Mouse (Mus musculus) adrenal gland, adult 18-20 months (tissue): ENCODE data around the gene Sms. TPM values are rescaled to one million over a fixed set of nuclear protein-coding genes. Genes with fewer than 3 reads are reported as not detected.
A peak's percentile ranks its signal among the peaks of the same experiment; 100 is the strongest.

Source experiments
- DNase-seq, 2 experiments: peaks; one replicate each; pipeline ENCODE4 v3.0.0; 2021 to 2022; ENCODE audit warnings: low spot score in 2 of 2
- long read RNA-seq, 2 experiments: library from polyadenylated mRNA; stranded (forward); transcript quantifications; one replicate each; pipeline ENCODE4 v2.0.0; 2021
- total RNA-seq, 2 experiments: library from RNA; stranded (reverse); gene quantifications; 1 replicate in 1 of 2; 2 replicates in 1 of 2; pipeline ENCODE4 v1.2.3; 2021

Sms gene
- total RNA-seq: 10 to 100 TPM; 10.6 to 17.1 TPM
- long read RNA-seq, experiment 1, partial matches to known transcripts: 1 of 5 reads
- long read RNA-seq, experiment 1, other reads (novel, unspliced or antisense): 1 of 5 reads
- long read RNA-seq, experiment 2, transcript Sms-201 (11 exons, 3,717 nt): major isoform, 14 of 21 reads
- long read RNA-seq, experiment 2, partial matches to known transcripts: 6 of 21 reads
- long read RNA-seq, experiment 2, other reads (novel, unspliced or antisense): 1 of 21 reads

DNA sequence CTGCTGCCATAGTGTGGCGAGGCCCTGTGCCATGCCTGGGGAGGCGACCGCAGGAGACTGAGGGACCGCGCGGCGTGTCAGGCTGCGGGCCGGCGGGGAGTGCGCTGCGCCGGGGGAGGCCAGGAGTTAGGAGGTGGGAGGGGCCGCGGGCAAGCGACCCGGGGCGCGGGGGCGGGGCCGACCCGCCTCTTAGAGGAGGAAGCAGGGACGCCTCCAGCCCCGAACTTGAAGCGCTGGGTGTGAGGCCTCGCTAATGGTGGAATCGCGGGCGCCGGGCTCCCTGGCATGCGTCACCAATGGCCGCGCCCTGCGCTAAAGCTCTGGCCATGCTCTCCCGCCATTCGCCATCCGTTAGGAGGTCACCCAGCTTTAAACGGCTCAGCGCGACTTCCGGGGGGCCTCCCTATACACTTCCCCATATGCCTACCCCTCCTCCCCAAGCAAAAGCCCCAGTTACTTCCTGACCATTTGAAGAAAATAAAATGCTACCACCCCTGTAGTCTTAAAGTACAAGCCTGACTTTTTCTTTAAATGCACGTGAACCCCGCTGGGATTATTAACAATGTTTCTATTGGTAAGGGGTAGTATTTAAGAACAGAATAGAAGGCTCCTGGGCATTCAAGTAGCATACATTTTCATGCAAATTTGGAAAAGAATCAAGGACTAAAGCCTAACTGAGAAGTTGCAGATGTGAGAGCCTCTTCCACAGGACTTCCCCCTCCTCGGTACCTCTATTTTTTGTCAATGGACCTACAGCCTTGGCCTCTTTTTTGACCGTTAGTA, at the start of gene Sms:
Gene Sms (minus strand): TSS at position 344 of the 783 bp plus-strand sequence.
- peak; percentile 60 to 61 for DNase-seq

DNA sequence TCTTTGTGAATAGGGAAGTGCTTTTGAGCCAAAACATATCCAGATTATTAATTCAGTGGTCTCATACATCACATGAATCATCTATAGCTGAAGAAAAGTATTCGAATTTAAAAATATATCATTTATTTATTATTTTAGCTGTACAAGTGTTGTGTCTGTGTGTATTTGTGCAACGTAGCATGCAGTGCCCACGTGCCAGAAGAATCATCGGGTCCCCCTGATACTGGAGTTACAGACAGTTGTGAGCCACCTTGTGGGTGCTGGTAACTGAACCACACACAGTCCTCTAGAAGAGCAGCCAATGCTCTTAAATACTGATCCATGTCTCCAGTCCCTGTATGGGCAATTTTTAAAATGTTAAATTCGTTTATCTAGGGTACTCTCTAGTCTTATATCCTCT, 14.3 kb upstream of the Sms start:
- DNase-seq: no peak

DNA sequence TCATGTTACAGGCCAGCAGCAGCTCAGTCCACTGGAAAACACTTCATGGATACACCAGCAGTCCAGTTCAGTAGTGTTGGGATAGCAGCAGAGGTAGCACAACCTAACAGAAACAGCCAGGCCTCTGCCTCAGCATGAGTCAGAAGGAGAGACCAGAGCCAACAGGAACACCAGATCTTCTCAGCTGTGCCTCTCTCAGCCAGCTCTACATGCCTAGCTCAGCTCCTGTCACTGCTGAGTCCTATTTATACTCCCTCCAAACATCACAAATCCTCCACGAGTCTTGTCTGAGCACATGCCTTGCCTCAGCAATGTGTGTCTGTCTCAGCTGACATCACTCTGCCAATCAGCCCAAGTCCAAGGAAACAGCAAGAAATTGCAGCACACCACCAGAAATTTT, 12.4 kb upstream of the Sms start:
- no peak for DNase-seq

DNA sequence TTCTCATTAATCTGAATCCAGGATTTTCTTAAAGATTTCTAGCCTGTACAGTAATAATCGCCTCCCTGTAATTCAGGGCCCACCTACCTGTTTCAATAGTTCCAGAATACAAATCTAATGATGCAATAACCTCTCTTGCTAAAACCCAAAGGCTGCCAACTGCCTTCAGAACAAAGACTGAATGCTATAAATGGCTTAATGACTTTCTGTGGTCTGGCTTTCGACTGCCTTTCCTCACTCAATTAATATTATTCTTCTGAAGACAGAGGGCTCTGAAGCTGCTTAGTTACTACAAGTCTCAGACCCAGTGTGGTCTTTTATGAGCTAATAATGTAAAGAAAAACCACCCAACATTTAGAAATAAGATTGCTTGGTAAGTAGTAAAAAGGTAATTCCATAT, 9.8 kb upstream of the Sms start:
- DNase-seq: no peak

DNA sequence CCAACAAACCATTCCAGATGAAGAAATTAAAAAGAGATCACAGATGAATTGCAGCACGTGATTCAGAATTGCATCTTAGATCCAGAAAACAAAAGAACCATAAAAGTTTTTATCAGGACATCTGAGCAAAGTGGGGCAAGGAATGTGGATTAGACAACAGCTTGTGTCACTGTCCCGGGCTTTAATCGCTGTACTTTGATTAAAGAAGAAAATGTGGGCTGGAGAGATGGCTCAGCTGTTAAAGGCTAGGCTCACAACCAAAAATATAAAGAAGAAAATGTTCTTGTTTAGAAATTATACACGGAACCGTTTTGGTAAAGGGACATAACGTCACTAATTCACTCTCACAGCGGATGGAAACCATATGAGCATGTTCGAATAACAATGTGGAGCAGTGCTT, 7.9 kb upstream of the Sms start:
- DNase-seq: no peak

DNA sequence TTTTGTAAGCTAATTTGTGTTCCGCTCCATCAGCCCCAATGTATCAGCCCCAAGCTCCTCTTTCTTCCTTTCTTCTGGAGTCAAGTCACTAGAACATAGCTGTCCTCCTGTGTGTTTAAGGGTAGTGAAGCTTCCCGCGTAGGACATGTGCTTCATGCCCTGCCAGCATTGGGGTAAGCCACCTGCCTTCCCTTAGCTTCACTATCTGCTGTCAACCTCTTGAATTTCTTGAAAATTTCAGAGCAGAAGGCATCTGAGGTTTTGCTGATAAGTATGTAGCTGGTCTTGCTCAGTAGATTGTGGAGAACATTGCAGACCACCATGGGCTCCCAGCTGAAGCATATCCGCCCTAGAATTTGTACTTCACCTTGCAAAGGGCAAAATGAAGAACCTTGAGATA, 1.1 kb upstream of the Sms start:
- no peak for DNase-seq

DNA sequence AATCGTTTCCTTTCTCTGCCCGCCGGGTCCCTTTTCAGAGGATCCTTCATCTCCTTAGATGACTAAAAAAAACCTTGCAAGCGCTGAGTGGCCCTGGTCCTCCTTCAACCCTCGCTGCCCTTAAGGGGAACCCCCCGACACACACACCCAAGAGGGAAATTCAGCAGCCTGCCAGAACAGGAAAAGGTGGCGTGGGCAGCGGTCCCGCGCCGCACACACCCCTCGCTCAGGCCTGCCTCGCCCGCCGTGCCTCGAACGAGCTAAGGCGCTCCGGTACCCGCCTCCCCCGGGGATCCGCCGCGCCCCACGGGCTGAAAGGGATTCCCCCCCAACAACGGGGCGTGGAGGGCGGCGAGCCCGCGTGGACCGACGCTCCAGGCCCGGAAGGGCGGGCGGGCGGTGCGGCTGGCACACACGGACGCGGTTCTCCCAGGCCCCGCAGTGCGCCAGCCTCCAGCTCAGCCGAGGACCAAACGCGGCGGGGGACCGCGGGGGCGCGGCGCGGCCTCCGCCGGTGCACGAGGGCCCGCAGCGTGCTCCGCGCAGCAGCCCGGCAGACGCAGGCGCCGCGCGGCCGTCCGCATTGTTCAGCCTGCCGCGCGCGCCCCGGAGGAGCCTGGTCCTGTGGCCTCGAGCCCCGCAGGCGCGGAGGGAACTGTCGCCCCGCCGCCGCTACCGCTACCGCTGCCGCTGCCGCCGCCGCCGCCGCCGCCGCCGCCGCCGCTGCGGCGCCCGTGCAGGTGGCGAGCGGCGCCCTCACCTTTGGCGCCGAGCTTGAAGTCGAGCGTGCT, 747 bp downstream of the Sms start:
- DNase-seq: peak; percentile 21 to 27

DNA sequence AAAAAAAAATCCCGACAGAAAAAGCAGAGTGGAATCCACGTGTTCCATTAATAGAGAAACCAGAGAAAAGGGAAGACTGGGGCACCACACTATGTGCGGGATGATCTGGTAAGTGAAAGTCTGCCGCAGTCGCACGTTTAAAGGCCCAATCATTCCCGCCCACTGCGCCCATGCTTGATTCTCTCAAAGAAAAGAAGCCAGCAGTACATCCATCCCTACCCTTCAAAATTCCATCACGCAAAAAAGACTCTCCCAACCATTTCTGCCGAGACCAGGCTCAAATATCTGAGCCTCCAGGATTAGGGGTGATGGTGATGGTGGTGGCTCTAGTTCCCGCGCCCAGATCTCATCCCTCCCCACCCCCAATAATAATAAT, 1.3 kb downstream of the Sms start:
- DNase-seq: no peak

DNA sequence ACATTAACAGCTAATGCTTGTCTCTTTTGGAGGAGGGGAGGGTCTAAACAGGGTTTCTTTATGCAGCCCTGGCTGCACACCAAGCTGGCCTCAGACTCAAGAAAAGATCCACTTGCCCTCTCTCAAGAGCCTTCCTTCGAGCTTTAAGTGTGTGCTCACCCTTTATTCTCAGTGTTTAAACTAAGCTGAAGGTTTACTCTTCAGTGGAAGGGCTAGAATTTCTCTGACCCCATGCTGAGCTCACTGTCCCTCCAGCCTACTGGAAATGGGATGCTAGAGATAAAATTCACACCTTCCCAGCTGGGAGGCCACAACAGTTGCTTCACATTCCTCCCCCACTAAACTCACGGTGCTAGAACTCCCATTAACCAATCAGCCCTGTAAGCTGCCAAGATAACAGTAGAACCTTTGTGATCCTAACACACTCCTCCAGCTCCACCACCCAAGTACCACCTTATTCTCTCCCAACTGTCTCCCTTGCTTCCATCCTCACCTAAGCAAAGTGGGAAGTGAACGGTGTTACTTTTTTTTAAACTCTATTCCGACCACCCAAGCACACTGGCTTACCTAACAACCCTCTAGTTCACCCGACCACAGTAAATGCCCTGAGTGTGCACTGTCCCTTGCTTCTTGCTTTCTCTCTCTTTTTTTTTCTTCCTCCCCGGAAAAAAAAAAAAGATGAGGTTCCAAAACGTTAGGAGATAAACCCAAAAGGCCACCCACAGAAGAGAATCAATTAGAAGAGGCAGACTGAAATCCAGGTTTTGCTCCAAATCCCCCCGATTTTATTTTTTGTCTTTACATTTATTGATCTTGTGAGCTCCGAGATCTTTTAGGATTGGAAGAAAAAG, 2.0 kb downstream of the Sms start:
- DNase-seq: no peak

DNA sequence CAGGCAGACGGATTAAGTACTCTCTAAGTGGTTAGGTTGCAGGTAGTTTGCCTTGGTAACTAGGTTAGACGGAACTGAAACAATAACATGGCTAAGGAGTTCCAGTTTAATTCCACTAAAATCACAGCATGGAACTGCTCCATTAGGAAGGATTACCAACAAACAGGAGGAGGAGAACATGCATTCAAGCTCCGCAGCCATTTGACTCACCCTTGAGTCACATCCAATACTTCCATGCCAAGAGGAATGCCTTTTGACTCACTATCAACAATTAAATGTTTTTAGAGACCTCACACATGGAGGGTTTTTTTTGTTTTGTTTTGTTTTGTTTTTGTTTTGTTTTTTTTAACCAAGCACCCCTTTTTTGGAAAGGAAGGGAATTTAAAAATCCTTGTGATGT, 3.3 kb downstream of the Sms start:
- no peak for DNase-seq

DNA sequence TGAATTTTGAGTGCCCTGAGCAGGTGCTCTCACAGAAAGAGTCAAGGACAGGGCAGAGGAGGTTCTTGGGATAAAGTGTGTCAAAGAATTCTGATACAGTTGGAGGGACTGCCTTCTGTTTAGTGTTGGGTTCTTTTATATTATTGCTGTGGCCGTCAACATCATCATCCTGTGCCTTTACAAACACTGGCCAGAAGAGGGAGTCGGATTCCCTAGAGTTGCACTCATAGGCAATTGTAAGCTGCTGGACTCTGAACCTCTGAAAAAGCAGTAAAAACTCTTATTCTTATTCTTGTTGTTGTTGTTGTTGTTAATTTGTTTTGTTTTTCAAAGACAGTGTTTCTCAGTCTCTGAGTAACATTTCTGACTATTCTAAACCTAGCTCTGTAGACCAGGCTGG, 5.3 kb downstream of the Sms start:
- DNase-seq: no peak

DNA sequence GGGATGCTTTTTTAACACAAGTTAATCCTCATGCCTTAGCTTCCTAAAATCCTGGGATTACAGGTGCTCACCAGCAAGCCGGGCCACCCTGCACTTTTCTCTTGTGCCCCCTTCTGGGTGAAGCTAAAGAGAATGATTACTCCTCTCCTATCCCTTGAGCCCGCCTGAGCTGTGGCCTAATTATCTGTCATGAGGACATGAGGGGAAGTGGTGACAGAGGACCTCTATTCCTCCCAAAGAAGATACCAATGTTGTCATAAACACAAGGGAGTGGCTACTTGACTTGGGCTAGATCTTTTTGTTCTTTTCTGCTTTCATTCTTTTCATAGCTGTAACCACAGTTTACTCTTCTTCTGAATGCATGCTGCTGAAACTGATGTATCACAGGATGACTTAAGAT, 9.2 kb downstream of the Sms start:
- no peak for DNase-seq

DNA sequence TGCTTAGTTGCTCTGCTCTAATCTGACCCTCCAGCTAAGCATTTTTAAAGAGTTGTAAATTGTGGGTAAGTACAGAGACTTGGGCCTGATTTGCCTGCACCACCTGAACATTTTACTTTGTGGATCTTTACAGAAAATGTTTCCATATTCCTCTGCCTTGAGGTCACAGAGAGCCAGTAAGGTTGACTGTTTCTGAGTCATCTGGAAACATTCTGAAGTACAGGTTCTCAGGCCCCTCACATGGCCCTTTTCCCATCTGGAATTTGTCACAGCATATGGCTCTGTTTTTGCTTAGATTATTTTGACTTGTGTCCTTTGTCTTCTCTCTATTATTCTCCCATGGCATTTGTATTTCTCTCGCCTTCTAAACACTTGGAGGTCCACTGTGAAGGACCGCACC, 10.2 kb downstream of the Sms start:
- DNase-seq: no peak

DNA sequence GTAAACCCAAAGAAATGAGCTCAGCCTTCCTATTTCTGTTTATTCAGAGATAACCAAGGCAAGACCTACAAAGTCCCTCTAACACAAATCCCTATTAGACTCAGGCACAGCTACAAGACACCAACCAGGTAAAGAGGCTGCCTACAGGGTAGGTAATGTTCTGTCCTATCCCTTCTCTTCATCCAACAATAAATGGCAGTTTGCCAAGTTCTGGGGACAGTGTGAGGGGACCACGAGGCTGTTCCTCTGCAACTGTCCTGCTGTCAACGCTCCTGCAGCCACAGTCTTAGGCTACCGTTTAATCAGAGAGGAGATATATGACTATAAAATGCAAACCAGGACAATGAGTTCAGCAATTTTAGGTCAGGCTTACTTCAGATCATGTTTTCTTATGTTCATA, 14.8 kb downstream of the Sms start:
- DNase-seq: no peak

DNA sequence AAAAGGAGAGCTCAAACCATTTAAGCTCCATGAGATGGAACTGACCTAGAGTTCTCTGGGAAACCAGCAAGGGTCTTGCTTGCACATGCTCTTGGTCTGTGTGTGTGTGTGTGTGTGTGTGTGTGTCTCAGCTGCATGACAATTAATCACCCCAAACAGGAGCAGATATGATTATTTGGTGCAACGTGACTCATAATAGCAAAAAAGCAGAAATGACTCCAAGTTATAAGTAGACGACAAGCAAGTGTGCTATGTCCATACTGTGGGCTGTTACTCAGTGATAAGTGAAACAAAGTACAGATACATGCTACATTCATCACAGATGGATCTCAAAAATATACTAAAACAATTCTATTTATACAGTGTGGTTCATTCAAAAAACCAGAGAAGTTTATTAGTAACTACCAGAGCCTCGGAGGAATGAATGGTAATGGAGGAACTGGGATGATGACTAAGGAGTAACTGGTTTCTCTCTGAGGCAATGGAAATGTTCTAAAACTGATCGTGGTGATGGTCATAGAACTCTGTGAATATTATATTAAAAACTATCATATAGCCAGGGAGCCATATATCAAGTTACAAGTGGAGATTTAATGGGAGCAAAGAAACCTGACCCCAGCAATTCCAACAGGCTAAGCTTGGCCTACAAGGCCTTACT, 15.8 kb downstream of the Sms start:
- no peak for DNase-seq

DNA sequence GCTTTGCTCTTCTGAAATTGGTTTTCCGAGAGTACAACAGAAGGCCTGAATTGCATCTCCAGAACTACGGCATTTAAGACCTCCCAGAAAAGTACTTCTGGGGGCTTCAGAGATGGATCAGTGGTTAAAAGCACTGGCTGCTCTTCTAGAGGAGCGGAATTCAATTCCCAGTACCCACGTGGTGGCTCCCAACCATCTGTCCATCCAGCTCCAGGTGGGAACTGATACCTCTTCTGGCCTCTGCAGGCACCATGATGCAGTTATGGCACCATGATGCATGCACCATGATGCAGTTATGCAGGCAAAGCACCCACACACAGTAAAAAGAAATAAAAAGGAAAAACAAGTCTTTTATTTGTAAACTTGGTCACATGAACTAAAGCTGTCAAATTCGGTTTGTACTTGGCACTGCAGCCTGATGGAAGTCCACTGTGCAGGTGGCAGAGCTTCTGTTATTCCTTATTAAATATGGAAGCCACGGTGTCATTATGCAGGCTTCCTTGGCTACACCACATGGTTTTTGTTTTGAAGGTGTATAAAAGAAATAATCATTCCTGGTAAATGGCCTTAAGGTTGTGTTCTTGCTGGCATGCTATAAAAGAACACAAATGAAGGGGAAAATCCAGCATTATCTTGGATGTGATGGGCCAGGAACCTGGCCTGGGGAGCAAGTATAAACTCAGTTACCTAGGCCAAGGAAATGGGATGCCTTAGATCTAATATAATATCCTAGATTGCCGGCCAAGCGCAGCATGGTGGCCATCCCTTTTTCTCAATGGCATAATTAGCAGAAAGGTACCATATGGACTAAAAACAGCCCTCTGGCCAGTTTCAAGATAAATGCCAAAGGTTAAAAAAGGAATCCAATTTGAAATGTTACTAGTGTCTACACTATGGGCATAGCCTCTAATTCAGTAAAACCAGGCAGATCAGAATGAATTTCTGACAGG, 20.1 kb downstream of the Sms start:
- no peak for DNase-seq

DNA sequence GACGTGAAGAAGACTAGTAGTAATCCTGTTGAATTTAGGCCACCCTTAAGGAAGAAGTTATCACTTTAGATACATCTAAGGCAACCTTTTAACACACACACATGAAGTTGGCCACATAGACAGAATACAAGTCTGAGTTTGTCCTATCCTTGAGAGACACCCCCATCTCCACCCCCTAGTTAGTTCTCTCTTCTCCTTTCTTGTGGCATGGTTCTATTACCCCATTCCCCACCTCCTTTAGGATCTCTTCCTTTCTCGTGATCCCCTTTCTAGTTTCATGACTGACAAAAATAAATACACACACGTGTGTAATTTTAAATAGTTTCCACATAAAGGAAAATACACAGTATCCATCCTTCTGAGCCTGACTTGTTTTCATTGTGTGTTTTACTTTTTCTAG, 23.3 kb downstream of the Sms start:
- no peak for DNase-seq

DNA sequence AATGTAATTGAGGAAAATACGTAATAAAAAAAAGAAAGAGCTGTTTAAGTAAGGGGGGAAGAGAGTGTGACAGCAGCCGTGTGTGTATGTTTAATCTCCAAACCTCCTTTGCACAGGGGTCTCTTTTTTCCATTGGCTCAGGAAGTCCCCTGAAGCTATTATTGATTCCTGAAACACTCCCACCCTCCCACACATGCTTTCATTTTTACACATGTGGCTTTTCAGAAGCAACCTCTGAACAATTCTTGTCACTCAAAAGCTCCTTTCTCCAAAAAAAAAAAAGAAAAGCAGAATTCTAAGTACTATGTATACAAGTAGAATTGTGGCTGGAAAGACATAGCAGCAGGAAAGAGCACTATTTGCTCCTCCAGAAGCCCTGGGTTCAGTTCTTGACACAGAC, 24.0 kb downstream of the Sms start:
- DNase-seq: no peak

DNA sequence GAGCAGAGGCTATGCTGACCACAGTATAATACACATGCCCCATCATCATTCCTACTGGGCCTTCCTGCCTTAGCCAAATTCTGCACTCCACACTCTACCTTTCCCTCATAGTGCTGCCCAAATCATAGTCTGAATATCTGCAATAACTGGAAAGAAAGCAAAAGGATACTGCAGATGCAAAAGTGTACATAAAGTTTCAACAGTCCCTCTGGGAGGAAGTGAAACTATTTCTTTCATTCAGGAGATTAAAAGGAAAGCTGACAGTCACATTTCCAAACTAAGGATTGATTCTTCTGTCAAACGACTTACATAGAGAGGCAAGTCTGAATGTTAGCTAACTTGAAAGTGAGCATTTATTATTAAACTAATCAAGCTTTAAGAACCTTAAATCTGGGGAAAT, 26.1 kb downstream of the Sms start:
- DNase-seq: no peak

DNA sequence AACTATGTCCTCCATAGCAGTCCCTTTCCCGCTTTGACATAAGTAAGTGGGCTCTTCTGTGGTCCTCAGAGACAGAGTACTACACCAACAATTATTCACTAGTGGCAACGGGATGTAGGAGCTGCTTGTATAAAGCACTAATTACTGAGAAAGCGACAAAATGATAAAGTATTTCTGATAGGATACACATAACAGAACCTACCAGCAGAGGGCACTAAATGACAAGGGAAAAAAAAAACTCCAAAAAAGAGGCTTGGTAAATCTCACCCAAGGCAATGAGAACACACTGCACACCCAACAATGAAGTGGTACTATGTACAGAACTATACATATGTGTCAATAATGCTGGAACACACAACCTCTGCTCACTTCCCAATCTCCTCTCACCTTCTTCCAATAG, 29.4 kb downstream of the Sms start:
- no peak for DNase-seq
